Mouse (Mus musculus): ENCODE results near the gene Itsn1. TPM values are rescaled to one million over a fixed set of nuclear protein-coding genes. Genes with fewer than 3 reads are reported as not detected.
A peak's percentile ranks its signal among the peaks of the same experiment; 100 is the strongest.

Gene Itsn1
- total RNA-seq, 1 experiment from 2014 or later = 16.6 TPM

DNA sequence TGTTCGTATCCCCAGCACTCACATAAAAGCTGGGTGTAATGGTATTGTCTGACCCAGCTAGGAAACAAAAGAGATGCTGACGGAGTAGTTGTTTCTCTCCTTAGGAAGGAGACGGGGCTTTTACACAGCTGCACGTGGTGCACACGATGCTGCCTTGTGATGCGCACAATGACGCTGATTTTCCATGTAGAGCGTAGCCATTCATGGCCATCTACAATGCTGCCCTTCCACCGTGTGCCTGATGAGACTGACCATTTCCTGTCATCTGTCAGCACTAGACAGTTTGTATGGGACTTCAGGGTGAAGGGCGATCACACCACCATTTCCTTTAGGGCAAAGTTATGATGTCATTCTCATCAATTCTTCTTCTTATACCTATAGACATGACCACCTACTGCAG, 239.6 kb downstream of the Itsn1 start:
- ATAC-seq (replicated peaks; ENCODE audit: low read depth, poor library complexity, severe bottlenecking) = no peak

GRCm38 (mm10) chr16:91969516-91970031, 240.5 kb downstream of the Itsn1 start:
- ATAC-seq (replicated peaks; ENCODE audit: low read depth, poor library complexity, severe bottlenecking) = peak; percentile 65

Other genes starting within 250 kb of the Itsn1 start
- gene Ifnar1, start 244.0 kb upstream of the Itsn1 start, total RNA-seq (2017) = 34.6 and 43.3 TPM in 2 replicates
- gene Ifngr2, start 182.2 kb upstream of the Itsn1 start, total RNA-seq (2017) = 6.1 and 6.7 TPM in 2 replicates
- gene Tmem50b, start 131.5 kb upstream of the Itsn1 start, total RNA-seq (2017) = 8.6 and 12.7 TPM in 2 replicates
- gene Dnajc28, start 110.3 kb upstream of the Itsn1 start, total RNA-seq (2017) = 7.4 and 12.7 TPM in 2 replicates
- gene Gart, start 82.3 kb upstream of the Itsn1 start, total RNA-seq (2017) = 233 and 304 TPM in 2 replicates
- gene Son, start 81.8 kb upstream of the Itsn1 start, total RNA-seq (2017) = 241 and 272 TPM in 2 replicates
- 28.7 and 70.0 TPM in 2 replicates for gene Donson, start 40.5 kb upstream of the Itsn1 start, total RNA-seq (2017)
- gene Cryzl1, start 306 bp upstream of the Itsn1 start, total RNA-seq (2017) = 93.2 and 100 TPM in 2 replicates

Measured in common myeloid progenitor, adult 5-6 weeks (primary cell).